Mouse (Mus musculus) CD8-positive naive resting alpha-beta T cell, adult 57 days (primary cell): Measurements from ENCODE around the gene Clrn3. TPM values are rescaled to one million over a fixed set of nuclear protein-coding genes. Genes with fewer than 3 reads are reported as not detected.

Experiments used
- total RNA-seq: library from RNA; stranded (reverse); gene quantifications from one replicate; pipeline ENCODE4 v1.2.4, GENCODE M21; 2023

Gene Clrn3
- not detected for total RNA-seq

DNA sequence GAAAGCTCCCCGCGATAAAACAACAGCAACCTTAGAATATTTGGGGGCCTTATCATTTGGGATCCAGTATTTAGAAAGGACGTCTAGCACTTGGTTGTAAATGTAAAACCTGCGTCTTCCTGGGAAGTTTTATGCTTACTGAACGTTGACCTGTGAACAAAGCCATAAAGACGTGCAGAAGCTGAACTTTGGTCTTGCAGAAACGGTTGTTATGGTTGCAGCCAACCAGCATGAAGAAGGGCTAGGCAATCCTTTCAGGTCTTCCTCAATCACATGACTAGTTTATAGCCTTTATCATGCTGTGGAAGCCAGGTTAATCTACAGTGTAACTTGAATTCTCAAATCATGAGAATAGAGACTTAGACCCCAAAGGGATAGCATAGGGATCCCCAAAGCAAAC lies at the start of gene Clrn3:
Clrn3 (minus strand) TSS at position 140 of the 400 bp plus-strand sequence.

DNA sequence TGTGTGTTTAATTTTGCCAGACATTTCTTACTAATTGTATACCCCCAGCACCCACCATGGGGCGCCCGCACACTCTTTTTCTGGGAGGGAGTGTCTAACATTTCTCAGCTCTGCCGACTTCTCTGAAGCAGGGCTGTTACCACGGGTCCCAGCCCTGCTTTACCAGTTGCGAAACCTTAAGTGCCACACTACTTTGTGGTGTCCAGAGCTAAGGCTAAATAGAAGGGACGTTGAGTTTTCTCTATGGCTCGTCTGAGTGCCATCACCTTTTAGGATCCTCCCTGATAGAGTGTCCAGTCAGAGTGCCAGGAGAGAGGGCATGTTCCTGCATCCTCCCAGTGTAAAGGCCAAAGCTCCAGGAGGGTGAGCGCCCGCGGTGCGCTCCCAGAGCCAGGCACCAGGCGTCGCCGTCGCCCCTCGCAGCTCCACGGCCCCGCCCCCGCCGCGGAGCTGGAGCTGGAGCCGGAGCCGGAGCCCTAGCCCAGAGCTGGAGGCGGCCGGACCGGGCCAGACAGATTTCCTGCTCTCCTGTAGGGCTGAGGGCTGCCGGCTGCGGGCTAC lies 9.0 kb upstream of the Clrn3 start, which contains the start of gene Ptpre:
Ptpre (plus strand) TSS at position 141 of the 561 bp plus-strand sequence.

Other genes starting within 250 kb of the Clrn3 start
- not detected for gene Foxi2, start 118.3 kb downstream of the Clrn3 start, total RNA-seq
- 23.9 TPM for gene Ptpre, start 8.8 kb upstream of the Clrn3 start, total RNA-seq
- gene Mki67, start 187.7 kb upstream of the Clrn3 start, total RNA-seq, result 2.7 TPM